In genomic region chr8:87668736-87669135, GRCm38 (mm10) we compare ENCODE assay signal across 15 mouse cellular contexts.
DNase-seq lines count a peak whose midpoint lies in the region; ATAC-seq lines count a peak whose summit lies in the region.
"Had no signal": no experiment of that assay in that cellular context is flagged by ENCODE, and none has a peak within 500 bp of the region (broad histone marks: within the 10 kb centered on the region; RNA-seq: fewer than 3 reads in every experiment).

No protein-coding gene starts in this region.

- intact Hi-C loops in heart, postnatal 36 days (cut with DNase I) = no loop called here

- H3K9ac ChIP-seq in forebrain, embryonic 12.5 days = no peak overlapping the region
- no peak overlapping the region for H3K9ac ChIP-seq in forebrain, embryonic 11.5 days (ENCODE audit: low read length)
- no peak overlapping the region for H3K9ac ChIP-seq in midbrain, embryonic 15.5 days
- H3K9ac ChIP-seq in midbrain, embryonic 16.5 days (ENCODE audit: low read depth, low read length) = no peak overlapping the region
- no peak overlapping the region for H3K9ac ChIP-seq in hindbrain, embryonic 14.5 days
- H3K9ac ChIP-seq: limb, embryonic 13.5 days; liver, embryonic 13.5 days; lung, embryonic 14.5 days had no signal

- H3K36me3 ChIP-seq in forebrain, embryonic 12.5 days (replicated peaks) = peaks cover 5% of the 10 kb centered on the region
- no peaks in the 10 kb centered on the region for H3K36me3 ChIP-seq in forebrain, embryonic 11.5 days (ENCODE audit: control insufficient read depth, insufficient read depth, low read length)
- no peaks in the 10 kb centered on the region for H3K36me3 ChIP-seq in midbrain, embryonic 15.5 days (replicated peaks)
- H3K36me3 ChIP-seq in midbrain, embryonic 16.5 days (ENCODE audit: control insufficient read depth, insufficient read depth, low read length) = no peaks in the 10 kb centered on the region
- no peaks in the 10 kb centered on the region for H3K36me3 ChIP-seq in hindbrain, embryonic 14.5 days (replicated peaks; ENCODE audit: control insufficient read depth, insufficient read depth)
- H3K36me3 ChIP-seq: liver, embryonic 13.5 days had no signal

- H3K27ac ChIP-seq in forebrain, embryonic 12.5 days = peak overlapping the region; percentile 74
- no peak overlapping the region for H3K27ac ChIP-seq in forebrain, embryonic 11.5 days (ENCODE audit: low read depth, low read length)
- peak overlapping the region; percentile 58 for H3K27ac ChIP-seq in midbrain, embryonic 15.5 days
- H3K27ac ChIP-seq in midbrain, embryonic 16.5 days (ENCODE audit: low read length) = no peak overlapping the region
- peak overlapping the region; percentile 78 for H3K27ac ChIP-seq in hindbrain, embryonic 14.5 days
- H3K27ac ChIP-seq: limb, embryonic 13.5 days; liver, embryonic 13.5 days had no signal

- H3K4me3 ChIP-seq in forebrain, embryonic 12.5 days (replicated peaks) = no peak overlapping the region
- no peak overlapping the region for H3K4me3 ChIP-seq in forebrain, embryonic 11.5 days (ENCODE audit: low read depth, low read length)
- H3K4me3 ChIP-seq in midbrain, embryonic 15.5 days = no peak overlapping the region
- H3K4me3 ChIP-seq in midbrain, embryonic 16.5 days (ENCODE audit: low read depth, low read length) = no peak overlapping the region
- H3K4me3 ChIP-seq in hindbrain, embryonic 14.5 days (replicated peaks; ENCODE audit: low read length) = no peak overlapping the region
- H3K4me3 ChIP-seq: erythroblast, embryonic 14.5 days; limb, embryonic 13.5 days; liver, embryonic 13.5 days; myocyte had no signal

- H3K27me3 ChIP-seq in forebrain, embryonic 12.5 days = peaks cover 6% of the 10 kb centered on the region; the same call in 1 of the 2 replicates
- H3K27me3 ChIP-seq in forebrain, embryonic 11.5 days (ENCODE audit: control insufficient read depth, insufficient read depth, low read length) = no peaks in the 10 kb centered on the region
- no peaks in the 10 kb centered on the region for H3K27me3 ChIP-seq in midbrain, embryonic 15.5 days (replicated peaks)
- no peaks in the 10 kb centered on the region for H3K27me3 ChIP-seq in midbrain, embryonic 16.5 days (ENCODE audit: control insufficient read depth, insufficient read depth, low read depth, low read length)
- H3K27me3 ChIP-seq in hindbrain, embryonic 14.5 days (ENCODE audit: control insufficient read depth, insufficient read depth, low read length) = no peaks in the 10 kb centered on the region
- H3K27me3 ChIP-seq: limb, embryonic 13.5 days had no signal

- H3K4me2 ChIP-seq in forebrain, embryonic 12.5 days = no peak overlapping the region
- H3K4me2 ChIP-seq in forebrain, embryonic 11.5 days (ENCODE audit: low read depth, low read length, severe bottlenecking) = no peak overlapping the region
- no peak overlapping the region for H3K4me2 ChIP-seq in midbrain, embryonic 15.5 days
- H3K4me2 ChIP-seq in midbrain, embryonic 16.5 days (ENCODE audit: low read length) = no peak overlapping the region
- no peak overlapping the region for H3K4me2 ChIP-seq in hindbrain, embryonic 14.5 days (replicated peaks)
- H3K4me2 ChIP-seq: limb, embryonic 13.5 days; liver, embryonic 13.5 days; lung, embryonic 14.5 days had no signal

- H3K9me3 ChIP-seq in forebrain, embryonic 12.5 days = no peaks in the 10 kb centered on the region
- no peaks in the 10 kb centered on the region for H3K9me3 ChIP-seq in forebrain, embryonic 11.5 days (ENCODE audit: control insufficient read depth, low read length)
- H3K9me3 ChIP-seq in midbrain, embryonic 15.5 days = no peaks in the 10 kb centered on the region
- no peaks in the 10 kb centered on the region for H3K9me3 ChIP-seq in midbrain, embryonic 16.5 days (replicated peaks; ENCODE audit: control insufficient read depth, low read length, poor library complexity, severe bottlenecking)
- H3K9me3 ChIP-seq in hindbrain, embryonic 14.5 days (ENCODE audit: control insufficient read depth, low read length) = no peaks in the 10 kb centered on the region
- H3K9me3 ChIP-seq: limb, embryonic 13.5 days; liver, embryonic 13.5 days had no signal

- peaks cover 28% of the 10 kb centered on the region for H3K4me1 ChIP-seq in forebrain, embryonic 12.5 days
- peaks cover under 1% of the 10 kb centered on the region; the same call in 1 of the 2 replicates for H3K4me1 ChIP-seq in forebrain, embryonic 11.5 days (replicated peaks; ENCODE audit: control insufficient read depth, insufficient read depth, low read length)
- H3K4me1 ChIP-seq in midbrain, embryonic 15.5 days = peaks cover 24% of the 10 kb centered on the region
- peaks cover 18% of the 10 kb centered on the region for H3K4me1 ChIP-seq in midbrain, embryonic 16.5 days (ENCODE audit: control insufficient read depth, insufficient read depth, low read length)
- peaks cover 38% of the 10 kb centered on the region for H3K4me1 ChIP-seq in hindbrain, embryonic 14.5 days (replicated peaks; ENCODE audit: control insufficient read depth, insufficient read depth, low read length)
- H3K4me1 ChIP-seq: liver, embryonic 13.5 days had no signal

- ATAC-seq in forebrain, embryonic 12.5 days (ENCODE audit: low FRiP score) = 0 out of 2 replicates have a peak, but pooled peaks have one; percentile 3
- ATAC-seq in forebrain, embryonic 11.5 days (replicated peaks; ENCODE audit: low FRiP score) = no peak
- no peak for ATAC-seq in midbrain, embryonic 15.5 days (replicated peaks)
- no peak for ATAC-seq in midbrain, embryonic 16.5 days
- ATAC-seq in hindbrain, embryonic 14.5 days (ENCODE audit: low FRiP score) = no peak

- WGBS in forebrain, embryonic 12.5 days = 97% methylated on average over 2 of the region's 2 CpGs
- 81% methylated on average over 2 of the region's 2 CpGs for WGBS in forebrain, embryonic 11.5 days
- WGBS in midbrain, embryonic 15.5 days = 84% methylated on average over 2 of the region's 2 CpGs
- WGBS in midbrain, embryonic 16.5 days = 96% methylated on average over 2 of the region's 2 CpGs
- WGBS in hindbrain, embryonic 14.5 days = 90% methylated on average over 2 of the region's 2 CpGs

- no peak for DNase-seq in forebrain, embryonic 11.5 days (ENCODE audit: low spot score)
- DNase-seq in hindbrain, embryonic 14.5 days (ENCODE audit: low spot score) = no peak
- DNase-seq in lung, postnatal 4 days = no peak
- DNase-seq in heart, postnatal 36 days = no peak
- DNase-seq: gastrocnemius, postnatal 25 days; kidney, adult 11 months; liver, embryonic 13.5 days; lung, embryonic 14.5 days; lung, postnatal 36 days had no signal

Comparison
In these comparisons a context has a peak if more than half of its experiments do, and no peak if none do; other contexts are left out.
1. H3K27ac ChIP-seq: peak in forebrain, embryonic 12.5 days (single experiment), midbrain, embryonic 15.5 days (single experiment) and hindbrain, embryonic 14.5 days (single experiment); none in forebrain, embryonic 11.5 days (single experiment) and midbrain, embryonic 16.5 days (single experiment).